Mouse (Mus musculus) small intestine, adult 2 months (tissue): Measurements from ENCODE around the gene Rab33b. TPM values are rescaled to one million over a fixed set of nuclear protein-coding genes. Genes with fewer than 3 reads are reported as not detected.
A peak's percentile ranks its signal among the peaks of the same experiment; 100 is the strongest.

Source experiments
- H3K27ac ChIP-seq: fragments of 200-500 bp; 2 replicates; pipeline ENCODE4 v1.5.1; 2012; ENCODE audit warnings: low read depth, low read length, control low read depth, inconsistent platforms; ENCODE audit not compliant: insufficient read depth
- H3K27me3 ChIP-seq: fragments of 200-500 bp; 2 replicates; pipeline ENCODE4 v1.6.1; 2012; ENCODE audit warnings: mild to moderate bottlenecking, moderate library complexity, low read length, inconsistent platforms; ENCODE audit not compliant: control insufficient read depth, insufficient read depth
- H3K36me3 ChIP-seq: fragments of 200-500 bp; 2 replicates; pipeline ENCODE4 v1.6.1; 2012; ENCODE audit warnings: mild to moderate bottlenecking, low read length, control low read depth, inconsistent platforms; ENCODE audit not compliant: control insufficient read depth, insufficient read depth
- H3K4me1 ChIP-seq: fragments of 200-500 bp; 2 replicates; pipeline ENCODE4 v1.6.1; 2012; ENCODE audit warnings: low read length, inconsistent platforms, mixed read lengths; ENCODE audit not compliant: control insufficient read depth, insufficient read depth, insufficient read length
- H3K4me3 ChIP-seq: fragments of 200-500 bp; 2 replicates; pipeline ENCODE4 v1.5.1; 2012; ENCODE audit warnings: low read depth, mild to moderate bottlenecking, control low read depth, inconsistent platforms, low read length, moderate library complexity
- CTCF ChIP-seq: fragments of 200-500 bp; IDR thresholded peaks from 2 replicates; pipeline ENCODE4 v1.5.1; 2012; ENCODE audit warnings: low read depth, mild to moderate bottlenecking, control low read depth, inconsistent platforms, low read length, moderate library complexity, mixed read lengths; ENCODE audit not compliant: insufficient replicate concordance, insufficient read length; ENCODE audit errors: extremely low read depth
- POLR2A ChIP-seq: fragments of 200-500 bp; IDR thresholded peaks from 2 replicates; pipeline ENCODE4 v1.6.1; 2012; ENCODE audit warnings: low read depth, mild to moderate bottlenecking, control low read depth, inconsistent platforms, low read length, moderate library complexity
- WGBS: fragments of 180-500 bp; shearing (Covaris S2); methylation state at CpG from one replicate; pipeline ENCODE4 v1.1.7; 2018; 5-methylcytosine and 5-hydroxymethylcytosine counted together
- polyA plus RNA-seq: library from polyadenylated mRNA; depleted of rRNA; stranded (reverse); fragments of >200 nt; gene quantifications from 2 replicates; pipeline ENCODE4 v1.2.3, GENCODE M21; 2012; rRNA removed

Rab33b gene
- polyA plus RNA-seq, 1 experiment: 5.8 TPM

DNA sequence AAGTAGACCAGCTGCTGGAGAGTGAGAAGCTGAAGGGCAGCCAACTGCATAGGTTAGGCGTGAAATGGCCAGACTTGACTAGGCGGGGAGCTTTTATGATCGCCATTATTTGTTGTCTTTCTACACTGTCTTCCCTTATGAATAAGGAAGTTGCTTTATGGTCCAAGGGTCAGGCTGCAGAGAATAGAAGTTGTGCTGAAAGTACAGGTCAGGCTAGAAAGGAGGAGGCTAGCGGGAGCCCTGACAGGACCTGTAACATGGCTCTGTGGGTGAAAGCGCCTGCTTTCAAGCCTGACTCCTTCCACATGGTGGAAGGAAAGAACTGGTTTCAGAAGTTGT, 48.5 kb downstream of the Rab33b start:
- Histone ChIP-seq H3K4me3 (no peak overlapping the region), H3K36me3 (peaks cover 47% of the 10 kb centered on the region), H3K4me1 (peaks cover 14% of the 10 kb centered on the region), H3K27ac (peak overlapping the region; percentile 91), H3K27me3 (no peaks in the 10 kb centered on the region)
- no peak for TF ChIP-seq CTCF
- TF ChIP-seq POLR2A: peak; percentile 16; the same call in 1 of the 2 replicates
- 16% methylated on average over 5 of the region's 5 CpGs for WGBS

DNA sequence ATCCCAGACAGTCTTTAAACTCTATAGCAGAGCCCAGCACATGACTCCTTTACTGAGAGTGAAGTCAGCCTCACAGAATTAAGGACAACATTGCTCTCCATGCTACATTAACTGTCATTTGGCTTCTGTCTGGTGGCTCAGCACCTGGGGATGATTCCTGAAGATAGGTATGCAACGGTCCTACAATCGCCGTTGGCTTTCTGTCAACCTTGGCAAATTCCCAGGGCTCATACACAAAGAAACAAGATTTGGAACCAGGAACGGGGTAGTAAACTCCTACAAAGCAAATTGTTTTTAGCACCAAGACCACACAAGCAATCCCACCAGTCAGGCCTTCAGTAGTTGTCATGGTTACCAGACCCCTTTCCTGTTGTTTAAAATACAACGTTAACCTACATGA, 49.9 kb downstream of the Rab33b start:
- WGBS: 39% methylated on average over 5 of the region's 5 CpGs
- no peak for TF ChIP-seq POLR2A
- TF ChIP-seq CTCF: no peak
- Histone ChIP-seq H3K27ac (no peak overlapping the region), H3K36me3 (peaks cover 51% of the 10 kb centered on the region), H3K27me3 (no peaks in the 10 kb centered on the region), H3K4me1 (peaks cover 14% of the 10 kb centered on the region), H3K4me3 (no peak overlapping the region)

DNA sequence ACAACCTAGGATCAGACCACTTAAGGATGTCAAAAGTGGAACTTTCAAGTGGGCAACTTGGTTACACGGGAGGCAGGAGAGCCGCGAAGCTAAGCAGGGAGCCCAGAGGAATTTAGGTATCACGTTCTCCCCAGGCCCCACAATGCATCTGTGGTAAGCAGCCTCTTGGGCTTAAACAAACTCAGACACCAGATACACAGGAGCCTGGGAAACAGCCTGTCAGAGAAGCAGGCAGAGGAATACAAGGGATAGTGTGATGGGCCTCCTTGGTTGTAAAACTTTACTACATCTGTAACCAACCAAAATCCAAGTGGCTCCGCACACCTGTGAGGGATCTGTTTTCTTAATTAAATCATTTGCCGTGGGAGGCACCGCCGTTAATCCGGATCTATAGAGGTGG, 50.3 kb downstream of the Rab33b start:
- H3K4me3 ChIP-seq: no peak overlapping the region

DNA sequence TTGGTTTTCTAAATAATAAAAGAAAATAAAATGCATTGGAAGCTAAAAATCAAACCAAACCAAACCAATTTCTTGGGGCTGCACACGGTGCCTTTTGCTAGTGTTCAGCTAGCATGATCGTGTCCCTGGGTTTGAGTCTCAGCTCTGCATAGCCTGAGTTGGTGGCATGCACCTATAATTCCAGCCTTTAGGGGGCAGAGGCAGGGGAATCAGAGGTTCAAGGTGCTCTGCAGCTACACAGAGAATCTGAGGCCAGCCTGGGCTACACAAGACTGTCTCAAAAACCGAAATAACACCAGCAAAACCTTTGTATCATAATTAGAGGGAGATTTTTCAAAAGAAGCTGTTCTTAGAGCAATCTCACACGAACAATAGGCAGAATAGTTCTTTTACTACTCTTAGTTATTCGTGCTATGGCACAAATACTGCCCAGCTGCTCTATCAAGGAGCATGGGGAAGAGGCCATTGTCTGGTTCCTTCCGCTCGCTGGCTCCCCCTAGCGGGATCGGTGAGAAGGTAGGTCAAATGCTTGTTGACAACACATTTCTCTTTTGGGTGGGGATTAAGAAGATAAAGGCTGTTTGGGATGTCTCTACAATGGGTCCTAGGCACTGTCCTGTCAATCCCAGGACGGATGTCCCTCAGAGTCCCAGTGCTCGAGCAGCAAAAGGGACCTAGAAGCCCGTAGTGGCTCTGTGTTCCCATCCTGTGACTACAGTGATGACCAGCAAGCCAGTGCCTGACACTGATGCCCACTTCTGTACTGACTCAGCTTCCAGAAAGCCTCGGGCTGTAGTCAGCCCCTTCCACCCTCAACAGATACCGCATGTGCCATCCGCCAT, 56.1 kb downstream of the Rab33b start:
- no peaks in the 10 kb centered on the region for H3K27me3 ChIP-seq
- H3K4me3 ChIP-seq: no peak overlapping the region
- 45% methylated on average over 15 of the region's 15 CpGs for WGBS
- peaks cover 50% of the 10 kb centered on the region for H3K36me3 ChIP-seq
- TF ChIP-seq POLR2A (no peak), CTCF (peak; percentile 89; the same call in 1 of the 2 replicates)
- no peak overlapping the region for H3K27ac ChIP-seq
- H3K4me1 ChIP-seq: no peaks in the 10 kb centered on the region

More for the DNA sequence above, 50.3 kb downstream of the Rab33b start:
- Histone ChIP-seq H3K27me3 (no peaks in the 10 kb centered on the region), H3K27ac (no peak overlapping the region), H3K4me1 (peaks cover 14% of the 10 kb centered on the region), H3K36me3 (peaks cover 53% of the 10 kb centered on the region)
- TF ChIP-seq CTCF (no peak), POLR2A (no peak)
- 80% methylated on average over 9 of the region's 9 CpGs for WGBS

DNA sequence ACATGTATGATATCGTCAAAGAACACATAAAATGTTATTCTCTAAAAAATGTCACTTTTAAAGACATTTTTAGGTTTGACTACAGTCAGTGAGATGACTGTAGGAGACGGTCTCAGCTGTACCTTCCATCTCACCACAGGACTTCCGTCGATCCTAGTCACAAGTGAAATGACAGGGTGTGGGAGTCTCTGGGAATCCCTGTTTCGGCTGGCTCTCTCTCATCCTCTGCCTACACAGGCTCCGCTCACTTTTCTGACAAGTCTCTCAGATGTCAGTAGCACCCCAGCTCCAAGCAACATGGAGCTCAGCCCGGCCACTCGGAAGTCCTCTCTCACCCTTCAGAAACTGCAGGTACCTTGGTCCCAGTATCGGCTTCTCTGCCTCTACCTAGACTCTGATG, 56.9 kb downstream of the Rab33b start:
- TF ChIP-seq CTCF (no peak), POLR2A (no peak)
- no peak overlapping the region for H3K27ac ChIP-seq
- 95% methylated on average over 9 of the region's 9 CpGs for WGBS

DNA sequence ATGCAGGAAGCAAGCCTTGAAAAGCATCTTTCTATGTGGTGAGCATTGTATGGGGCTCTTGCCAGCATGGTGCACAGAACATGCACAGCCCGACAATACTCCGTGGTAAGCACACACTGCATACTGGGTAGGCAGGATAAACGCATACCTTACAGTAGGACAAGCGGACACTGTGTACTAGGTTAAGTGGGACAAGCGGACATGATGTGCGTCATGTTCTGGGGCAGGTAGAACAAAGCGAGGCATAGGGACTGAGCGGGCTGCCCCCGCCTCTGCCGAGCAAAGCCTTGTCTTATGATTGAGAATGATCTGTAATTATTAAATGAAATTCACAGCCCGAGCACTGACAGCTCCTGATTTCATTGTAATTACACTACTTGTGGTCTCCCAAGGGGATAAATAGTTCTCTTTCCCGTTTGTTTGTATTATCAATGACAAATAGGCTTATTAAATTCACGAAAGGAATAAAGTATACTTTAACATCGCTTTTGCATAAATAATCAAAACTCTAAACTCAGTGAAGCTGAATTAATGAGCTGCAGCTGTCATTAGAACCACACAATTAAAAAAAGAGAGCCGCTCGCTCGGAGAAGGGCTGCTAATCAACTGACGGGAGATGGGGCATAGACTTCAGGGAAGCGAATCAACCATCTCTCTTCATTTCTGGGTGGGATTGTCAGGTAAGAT, 60.9 kb downstream of the Rab33b start:
- Histone ChIP-seq H3K4me3 (no peak overlapping the region), H3K4me1 (peaks cover 3% of the 10 kb centered on the region; the same call in 1 of the 2 replicates), H3K27me3 (no peaks in the 10 kb centered on the region), H3K27ac (no peak overlapping the region), H3K36me3 (peaks cover 31% of the 10 kb centered on the region)
- WGBS: 90% methylated on average over 19 of the region's 19 CpGs
- TF ChIP-seq POLR2A (no peak), CTCF (no peak)

More for the DNA sequence above, 56.9 kb downstream of the Rab33b start:
- H3K4me3 ChIP-seq: no peak overlapping the region
- H3K4me1 ChIP-seq: no peaks in the 10 kb centered on the region
- H3K27me3 ChIP-seq: no peaks in the 10 kb centered on the region
- peaks cover 43% of the 10 kb centered on the region for H3K36me3 ChIP-seq

Other genes with a start within 250 kb of the Rab33b start
- 10.6 and 21.2 TPM in 2 replicates for gene Elf2, start 143.3 kb upstream of the Rab33b start, polyA plus RNA-seq
- 0.37 TPM in 1 of 2 replicates, not detected in the other for gene Mgarp, start 87.2 kb upstream of the Rab33b start, polyA plus RNA-seq
- gene Ndufc1, start 74.9 kb upstream of the Rab33b start, polyA plus RNA-seq: 81.3 and 208 TPM in 2 replicates
- gene Naa15, start 68.8 kb upstream of the Rab33b start, polyA plus RNA-seq: 0.37 and 0.77 TPM in 2 replicates
- gene Setd7, start 77.0 kb downstream of the Rab33b start, polyA plus RNA-seq: 4.3 and 8.9 TPM in 2 replicates
- 12.4 and 19.1 TPM in 2 replicates for gene Mgst2, start 176.4 kb downstream of the Rab33b start, polyA plus RNA-seq